Mouse (Mus musculus): Measurements from ENCODE around the gene Gm26897. TPM values are rescaled to one million over a fixed set of nuclear protein-coding genes. Genes with fewer than 3 reads are reported as not detected.
A peak's percentile ranks its signal among the peaks of the same experiment; 100 is the strongest.

Gm26897 gene
- polyA plus RNA-seq, 1 experiment from 2014 or later: not detected

GRCm38 (mm10) chr5:111761574-111761973, 27.9 kb downstream of the Gm26897 start:
- peak overlapping the region; percentile 42 for H3K4me3 ChIP-seq (ENCODE audit: low read length)
- ATAC-seq (ENCODE audit: low read depth): peak; percentile 32; the same call in 1 of the 2 replicates
- no peaks in the 10 kb centered on the region for H3K27me3 ChIP-seq (ENCODE audit: control insufficient read depth, insufficient read depth, low read depth, low read length)
- H3K27ac ChIP-seq (ENCODE audit: low read length): peak overlapping the region; percentile 61; the same call in 1 of the 2 replicates
- WGBS: under 1% methylated on average over 12 of the region's 12 CpGs
- H3K9me3 ChIP-seq (ENCODE audit: control insufficient read depth, low read length): no peaks in the 10 kb centered on the region
- no peaks in the 10 kb centered on the region for H3K36me3 ChIP-seq (ENCODE audit: control insufficient read depth, insufficient read depth, low read length)
- H3K4me1 ChIP-seq (replicated peaks; ENCODE audit: control insufficient read depth, insufficient read depth, low read length): peaks cover 19% of the 10 kb centered on the region
- peak overlapping the region; percentile 77 for H3K4me2 ChIP-seq (ENCODE audit: low read depth, low read length)
- peak overlapping the region; percentile 54 for H3K9ac ChIP-seq (ENCODE audit: low read length)

GRCm38 (mm10) chr5:111762085-111762484, 28.4 kb downstream of the Gm26897 start:
- H3K36me3 ChIP-seq (ENCODE audit: control insufficient read depth, insufficient read depth, low read length): no peaks in the 10 kb centered on the region
- WGBS: 6% methylated on average over 17 of the region's 17 CpGs
- peak overlapping the region; percentile 77 for H3K4me2 ChIP-seq (ENCODE audit: low read depth, low read length)
- H3K27ac ChIP-seq (ENCODE audit: low read length): peak overlapping the region; percentile 61
- H3K27me3 ChIP-seq (ENCODE audit: control insufficient read depth, insufficient read depth, low read depth, low read length): no peaks in the 10 kb centered on the region
- H3K4me1 ChIP-seq (replicated peaks; ENCODE audit: control insufficient read depth, insufficient read depth, low read length): peaks cover 19% of the 10 kb centered on the region
- no peak overlapping the region; the same call in 1 of the 2 replicates for H3K9ac ChIP-seq (ENCODE audit: low read length)
- peak; percentile 62 for ATAC-seq (ENCODE audit: low read depth)
- H3K9me3 ChIP-seq (ENCODE audit: control insufficient read depth, low read length): no peaks in the 10 kb centered on the region
- peak overlapping the region; percentile 42 for H3K4me3 ChIP-seq (ENCODE audit: low read length)

GRCm38 (mm10) chr5:111765671-111766290, 32.1 kb downstream of the Gm26897 start:
- no peak overlapping the region for H3K4me3 ChIP-seq (ENCODE audit: low read length)
- H3K4me2 ChIP-seq (ENCODE audit: low read depth, low read length): no peak overlapping the region
- H3K27me3 ChIP-seq (ENCODE audit: control insufficient read depth, insufficient read depth, low read depth, low read length): no peaks in the 10 kb centered on the region
- H3K36me3 ChIP-seq (ENCODE audit: control insufficient read depth, insufficient read depth, low read length): no peaks in the 10 kb centered on the region
- H3K27ac ChIP-seq (ENCODE audit: low read length): no peak overlapping the region
- H3K9me3 ChIP-seq (ENCODE audit: control insufficient read depth, low read length): no peaks in the 10 kb centered on the region
- no peak overlapping the region for H3K9ac ChIP-seq (ENCODE audit: low read length)
- 81% methylated on average over 15 of the region's 15 CpGs for WGBS
- ATAC-seq (ENCODE audit: low read depth): no peak
- peaks cover 26% of the 10 kb centered on the region for H3K4me1 ChIP-seq (replicated peaks; ENCODE audit: control insufficient read depth, insufficient read depth, low read length)

GRCm38 (mm10) chr5:111766696-111767095, 33.0 kb downstream of the Gm26897 start:
- Histone ChIP-seq H3K27me3 (ENCODE audit: control insufficient read depth, insufficient read depth, low read depth, low read length) (no peaks in the 10 kb centered on the region), H3K9ac (ENCODE audit: low read length) (no peak overlapping the region), H3K4me2 (ENCODE audit: low read depth, low read length) (no peak overlapping the region), H3K36me3 (ENCODE audit: control insufficient read depth, insufficient read depth, low read length) (no peaks in the 10 kb centered on the region), H3K27ac (ENCODE audit: low read length) (no peak overlapping the region), H3K9me3 (ENCODE audit: control insufficient read depth, low read length) (no peaks in the 10 kb centered on the region), H3K4me3 (ENCODE audit: low read length) (no peak overlapping the region), H3K4me1 (replicated peaks; ENCODE audit: control insufficient read depth, insufficient read depth, low read length) (peaks cover 19% of the 10 kb centered on the region)
- ATAC-seq (ENCODE audit: low read depth): no peak
- 68% methylated on average over 4 of the region's 4 CpGs for WGBS

- no peaks in the 10 kb centered on the region for H3K36me3 ChIP-seq (ENCODE audit: control insufficient read depth, insufficient read depth, low read length)
- peak overlapping the region; percentile 48 for H3K4me2 ChIP-seq (ENCODE audit: low read depth, low read length)
- peaks cover 26% of the 10 kb centered on the region for H3K4me1 ChIP-seq (replicated peaks; ENCODE audit: control insufficient read depth, insufficient read depth, low read length)
- H3K9me3 ChIP-seq (ENCODE audit: control insufficient read depth, low read length): no peaks in the 10 kb centered on the region
- under 1% methylated on average over 15 of the region's 15 CpGs for WGBS
- no peak overlapping the region for H3K4me3 ChIP-seq (ENCODE audit: low read length)
- ATAC-seq (ENCODE audit: low read depth): peak; percentile 92
- no peaks in the 10 kb centered on the region for H3K27me3 ChIP-seq (ENCODE audit: control insufficient read depth, insufficient read depth, low read depth, low read length)
- H3K27ac ChIP-seq (ENCODE audit: low read length): peak overlapping the region; percentile 78
- H3K9ac ChIP-seq (ENCODE audit: low read length): peak overlapping the region; percentile 45
Observed at GRCm38 (mm10) chr5:111770266-111770665, 36.5 kb downstream of the Gm26897 start.

GRCm38 (mm10) chr5:111772127-111772526, 38.4 kb downstream of the Gm26897 start:
- Histone ChIP-seq H3K36me3 (ENCODE audit: control insufficient read depth, insufficient read depth, low read length) (no peaks in the 10 kb centered on the region), H3K4me2 (ENCODE audit: low read depth, low read length) (no peak overlapping the region), H3K9me3 (ENCODE audit: control insufficient read depth, low read length) (no peaks in the 10 kb centered on the region), H3K4me1 (replicated peaks; ENCODE audit: control insufficient read depth, insufficient read depth, low read length) (peaks cover 26% of the 10 kb centered on the region), H3K27ac (ENCODE audit: low read length) (peak overlapping the region; percentile 63), H3K27me3 (ENCODE audit: control insufficient read depth, insufficient read depth, low read depth, low read length) (no peaks in the 10 kb centered on the region), H3K9ac (ENCODE audit: low read length) (no peak overlapping the region; the same call in 1 of the 2 replicates), H3K4me3 (ENCODE audit: low read length) (no peak overlapping the region)
- WGBS: 31% methylated on average over 8 of the region's 8 CpGs
- ATAC-seq (ENCODE audit: low read depth): no peak

- Histone ChIP-seq H3K4me3 (ENCODE audit: low read length) (no peak overlapping the region), H3K9ac (ENCODE audit: low read length) (no peak overlapping the region), H3K4me2 (ENCODE audit: low read depth, low read length) (no peak overlapping the region), H3K36me3 (ENCODE audit: control insufficient read depth, insufficient read depth, low read length) (no peaks in the 10 kb centered on the region), H3K9me3 (ENCODE audit: control insufficient read depth, low read length) (no peaks in the 10 kb centered on the region), H3K27ac (ENCODE audit: low read length) (peak overlapping the region; percentile 63), H3K27me3 (ENCODE audit: control insufficient read depth, insufficient read depth, low read depth, low read length) (no peaks in the 10 kb centered on the region), H3K4me1 (replicated peaks; ENCODE audit: control insufficient read depth, insufficient read depth, low read length) (peaks cover 26% of the 10 kb centered on the region)
- peak; percentile 57 for ATAC-seq (ENCODE audit: low read depth)
- 32% methylated on average over 13 of the region's 13 CpGs for WGBS
Observed at GRCm38 (mm10) chr5:111772591-111773406, 39.1 kb downstream of the Gm26897 start.

- Histone ChIP-seq H3K9ac (ENCODE audit: low read length) (no peak overlapping the region), H3K4me2 (ENCODE audit: low read depth, low read length) (no peak overlapping the region), H3K4me3 (ENCODE audit: low read length) (no peak overlapping the region), H3K4me1 (replicated peaks; ENCODE audit: control insufficient read depth, insufficient read depth, low read length) (peaks cover 26% of the 10 kb centered on the region), H3K36me3 (ENCODE audit: control insufficient read depth, insufficient read depth, low read length) (no peaks in the 10 kb centered on the region), H3K9me3 (ENCODE audit: control insufficient read depth, low read length) (no peaks in the 10 kb centered on the region), H3K27ac (ENCODE audit: low read length) (peak overlapping the region; percentile 63), H3K27me3 (ENCODE audit: control insufficient read depth, insufficient read depth, low read depth, low read length) (no peaks in the 10 kb centered on the region)
- no peak for ATAC-seq (ENCODE audit: low read depth)
- 48% methylated on average over 5 of the region's 5 CpGs for WGBS
Observed at GRCm38 (mm10) chr5:111773407-111773733, 39.6 kb downstream of the Gm26897 start.

- H3K36me3 ChIP-seq (ENCODE audit: control insufficient read depth, insufficient read depth, low read length): no peaks in the 10 kb centered on the region
- H3K9me3 ChIP-seq (ENCODE audit: control insufficient read depth, low read length): no peaks in the 10 kb centered on the region
- ATAC-seq (ENCODE audit: low read depth): no peak
- peaks cover 12% of the 10 kb centered on the region for H3K4me1 ChIP-seq (replicated peaks; ENCODE audit: control insufficient read depth, insufficient read depth, low read length)
- no peak overlapping the region for H3K4me2 ChIP-seq (ENCODE audit: low read depth, low read length)
- no peaks in the 10 kb centered on the region for H3K27me3 ChIP-seq (ENCODE audit: control insufficient read depth, insufficient read depth, low read depth, low read length)
- H3K9ac ChIP-seq (ENCODE audit: low read length): no peak overlapping the region
- no peak overlapping the region for H3K27ac ChIP-seq (ENCODE audit: low read length)
- no peak overlapping the region for H3K4me3 ChIP-seq (ENCODE audit: low read length)
- 88% methylated on average over 6 of the region's 6 CpGs for WGBS
Observed at GRCm38 (mm10) chr5:111776246-111776645, 42.5 kb downstream of the Gm26897 start.

Data from lung, embryonic 16.5 days (tissue).